Mouse (Mus musculus): ENCODE measurements around the gene Zfp526.

GRCm38 (mm10) chr7:25238015-25238706 lies 16.9 kb downstream of the Zfp526 start:
- TF ChIP-seq POLR2A (IDR thresholded peaks at IDR 0.05; ENCODE audit: insufficient read depth, low read depth, low read length) (0 out of 2 replicates have a peak, but pooled peaks have one; percentile 5), CTCF (IDR thresholded peaks at IDR 0.05; ENCODE audit: insufficient read depth, low read depth, low read length) (no peak)
